Mouse (Mus musculus): ENCODE results near the gene Apobec3.

Gene Apobec3

GRCm38 (mm10) chr15:79891436-79892212, at the start of gene Apobec3:
Apobec3 (plus strand) TSS chr15:79891659.
- peak; percentile 63 for DNase-seq (ENCODE audit: low read depth, low spot score)

- DNase-seq (ENCODE audit: low read depth, low spot score): no peak
Observed at GRCm38 (mm10) chr15:79842985-79843384, 48.5 kb upstream of the Apobec3 start.

GRCm38 (mm10) chr15:79845986-79846385, 45.5 kb upstream of the Apobec3 start:
- no peak for DNase-seq (ENCODE audit: low read depth, low spot score)

- no peak for DNase-seq (ENCODE audit: low read depth, low spot score)
Observed at GRCm38 (mm10) chr15:79847100-79847499, 44.4 kb upstream of the Apobec3 start.

- no peak for DNase-seq (ENCODE audit: low read depth, low spot score)
Observed at GRCm38 (mm10) chr15:79850143-79850542, 41.3 kb upstream of the Apobec3 start.

GRCm38 (mm10) chr15:79858979-79859378, 32.5 kb upstream of the Apobec3 start:
- DNase-seq (ENCODE audit: low read depth, low spot score): no peak

GRCm38 (mm10) chr15:79859821-79860220, 31.6 kb upstream of the Apobec3 start:
- DNase-seq (ENCODE audit: low read depth, low spot score): no peak

GRCm38 (mm10) chr15:79867260-79868002, 24.0 kb upstream of the Apobec3 start:
- DNase-seq (ENCODE audit: low read depth, low spot score): no peak

GRCm38 (mm10) chr15:79873545-79873944, 17.9 kb upstream of the Apobec3 start:
- no peak for DNase-seq (ENCODE audit: low read depth, low spot score)

GRCm38 (mm10) chr15:79873995-79874394, 17.5 kb upstream of the Apobec3 start:
- DNase-seq (ENCODE audit: low read depth, low spot score): no peak

GRCm38 (mm10) chr15:79875261-79875995, 16.0 kb upstream of the Apobec3 start:
- DNase-seq (ENCODE audit: low read depth, low spot score): no peak

GRCm38 (mm10) chr15:79878725-79879136, 12.7 kb upstream of the Apobec3 start:
- DNase-seq (ENCODE audit: low read depth, low spot score): no peak

- DNase-seq (ENCODE audit: low read depth, low spot score): no peak
Observed at GRCm38 (mm10) chr15:79879319-79879718, 12.1 kb upstream of the Apobec3 start.

- no peak for DNase-seq (ENCODE audit: low read depth, low spot score)
Observed at GRCm38 (mm10) chr15:79880477-79880876, 11.0 kb upstream of the Apobec3 start.

GRCm38 (mm10) chr15:79882623-79883267, 8.7 kb upstream of the Apobec3 start:
- no peak for DNase-seq (ENCODE audit: low read depth, low spot score)

- peak; percentile 79 for DNase-seq (ENCODE audit: low read depth, low spot score)
Observed at GRCm38 (mm10) chr15:79883352-79883822, 8.1 kb upstream of the Apobec3 start.

- DNase-seq (ENCODE audit: low read depth, low spot score): no peak
Observed at GRCm38 (mm10) chr15:79884820-79885219, 6.6 kb upstream of the Apobec3 start.

- peak; percentile 28 for DNase-seq (ENCODE audit: low read depth, low spot score)
Observed at GRCm38 (mm10) chr15:79892213-79892541, 718 bp downstream of the Apobec3 start.

GRCm38 (mm10) chr15:79892995-79893823, 1.8 kb downstream of the Apobec3 start:
- no peak for DNase-seq (ENCODE audit: low read depth, low spot score)

- no peak for DNase-seq (ENCODE audit: low read depth, low spot score)
Observed at GRCm38 (mm10) chr15:79893824-79894123, 2.3 kb downstream of the Apobec3 start.

GRCm38 (mm10) chr15:79894343-79894742, 2.9 kb downstream of the Apobec3 start:
- DNase-seq (ENCODE audit: low read depth, low spot score): no peak

All from forelimb bud, embryonic 11.5 days (tissue).